Mouse (Mus musculus): ENCODE measurements around the gene Gpc3. TPM values are rescaled to one million over a fixed set of nuclear protein-coding genes. Genes with fewer than 3 reads are reported as not detected.
A peak's percentile ranks its signal among the peaks of the same experiment; 100 is the strongest.

The Gpc3 gene
- polyA plus RNA-seq, 1 experiment from 2014 or later = 271 TPM

- WGBS = 17% methylated on average over 3 of the region's 3 CpGs
- Histone ChIP-seq H3K4me1 (replicated peaks) (peaks cover 24% of the 10 kb centered on the region), H3K27ac (no peak overlapping the region), H3K4me3 (no peak overlapping the region), H3K36me3 (no peaks in the 10 kb centered on the region), H3K27me3 (ENCODE audit: insufficient read depth, poor library complexity, severe bottlenecking) (no peaks in the 10 kb centered on the region; the same call in 1 of the 2 replicates), H3K9me3 (no peaks in the 10 kb centered on the region)
- peak; percentile 27 for DNase-seq (ENCODE audit: low spot score)
Observed at GRCm38 (mm10) chrX:52448496-52448895, 165.3 kb downstream of the Gpc3 start.

GRCm38 (mm10) chrX:52446530-52446929 is 167.2 kb downstream of the Gpc3 start:
- no peak overlapping the region for H3K4me3 ChIP-seq
- no peak for DNase-seq (ENCODE audit: low spot score)
- 68% methylated on average over 3 of the region's 3 CpGs for WGBS

GRCm38 (mm10) chrX:52444977-52445376 is 168.8 kb downstream of the Gpc3 start:
- Histone ChIP-seq H3K4me3 (no peak overlapping the region), H3K9me3 (no peaks in the 10 kb centered on the region), H3K4me1 (replicated peaks) (peaks cover 14% of the 10 kb centered on the region), H3K27ac (no peak overlapping the region), H3K36me3 (no peaks in the 10 kb centered on the region), H3K27me3 (ENCODE audit: insufficient read depth, poor library complexity, severe bottlenecking) (no peaks in the 10 kb centered on the region; the same call in 1 of the 2 replicates)
- DNase-seq (ENCODE audit: low spot score) = no peak
- WGBS = 73% methylated on average over 2 of the region's 2 CpGs

More at GRCm38 (mm10) chrX:52446530-52446929, 167.2 kb downstream of the Gpc3 start:
- Histone ChIP-seq H3K9me3 (no peaks in the 10 kb centered on the region), H3K27me3 (ENCODE audit: insufficient read depth, poor library complexity, severe bottlenecking) (no peaks in the 10 kb centered on the region; the same call in 1 of the 2 replicates), H3K27ac (no peak overlapping the region), H3K36me3 (no peaks in the 10 kb centered on the region), H3K4me1 (replicated peaks) (peaks cover 17% of the 10 kb centered on the region)

DNA sequence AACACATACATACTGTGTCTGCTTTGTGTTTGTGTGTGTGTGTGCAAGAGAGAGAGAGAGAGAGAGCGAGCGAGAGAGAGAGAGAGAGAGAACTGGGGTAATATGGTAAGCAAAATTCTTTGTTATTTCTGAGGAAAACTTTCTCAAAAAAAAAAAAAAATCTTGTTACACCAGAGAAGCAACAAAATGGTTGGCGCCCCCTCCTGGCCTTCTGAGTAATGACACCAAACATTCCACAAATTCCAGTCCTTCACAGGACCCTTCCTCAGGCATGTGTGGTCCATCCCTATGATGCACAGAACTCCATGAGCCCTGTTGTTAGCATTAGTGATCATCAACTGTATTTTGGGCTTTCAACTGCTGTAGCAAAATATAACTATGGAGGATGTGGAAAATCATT is 172.0 kb downstream of the Gpc3 start:
- H3K27me3 ChIP-seq (ENCODE audit: insufficient read depth, poor library complexity, severe bottlenecking) = no peaks in the 10 kb centered on the region
- no peak overlapping the region for H3K4me3 ChIP-seq
- no peak for DNase-seq (ENCODE audit: low spot score)
- WGBS = 63% methylated on average over 3 of the region's 3 CpGs
- no peaks in the 10 kb centered on the region for H3K36me3 ChIP-seq
- no peaks in the 10 kb centered on the region for H3K4me1 ChIP-seq (replicated peaks)
- H3K9me3 ChIP-seq = no peaks in the 10 kb centered on the region
- no peak overlapping the region for H3K27ac ChIP-seq

DNA sequence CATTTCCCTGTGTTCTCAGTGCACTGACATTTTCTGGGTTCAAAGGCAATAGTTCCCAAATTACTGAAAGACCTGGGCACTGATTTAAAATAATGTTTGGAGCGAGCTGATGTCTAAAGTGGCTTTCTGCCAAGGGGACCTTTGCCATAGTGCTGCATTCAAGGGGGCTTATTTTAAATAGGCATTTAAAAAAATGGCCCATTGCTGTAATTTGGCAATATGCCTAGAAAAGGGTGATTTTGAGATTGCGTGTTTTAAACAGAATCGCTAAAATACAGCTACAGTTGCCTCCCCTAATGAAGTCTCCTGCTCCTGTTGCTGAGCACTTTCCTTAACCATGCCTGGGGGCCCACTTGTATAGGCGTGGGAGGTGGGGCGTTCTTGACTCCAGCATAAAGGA is 174.3 kb downstream of the Gpc3 start:
- no peak for DNase-seq (ENCODE audit: low spot score)
- H3K9me3 ChIP-seq = no peaks in the 10 kb centered on the region
- no peak overlapping the region for H3K4me3 ChIP-seq
- H3K4me1 ChIP-seq (replicated peaks) = no peaks in the 10 kb centered on the region
- no peaks in the 10 kb centered on the region for H3K36me3 ChIP-seq
- no peak overlapping the region for H3K27ac ChIP-seq
- WGBS = 88% methylated on average over 5 of the region's 5 CpGs
- no peaks in the 10 kb centered on the region for H3K27me3 ChIP-seq (ENCODE audit: insufficient read depth, poor library complexity, severe bottlenecking)

DNA sequence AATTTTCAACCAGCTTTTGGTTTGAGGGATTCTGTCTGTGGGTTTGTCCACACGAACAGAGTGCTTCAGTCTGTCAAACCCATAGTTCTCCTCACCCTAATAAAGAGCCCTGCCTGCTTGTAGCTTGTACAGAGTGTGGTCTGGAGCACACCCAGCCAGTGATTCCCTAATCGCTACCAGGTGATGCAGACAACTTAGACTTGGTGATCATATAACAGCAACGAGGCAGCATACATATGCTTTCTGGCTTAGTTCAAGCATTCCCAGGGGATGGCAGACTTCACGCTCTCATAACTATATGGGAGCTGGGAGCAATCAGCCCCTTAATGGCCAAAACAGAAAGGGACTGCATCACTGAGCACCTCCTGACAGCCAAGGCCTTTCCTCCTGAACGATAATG is 188.1 kb downstream of the Gpc3 start:
- Histone ChIP-seq H3K4me1 (replicated peaks) (no peaks in the 10 kb centered on the region), H3K9me3 (no peaks in the 10 kb centered on the region), H3K36me3 (no peaks in the 10 kb centered on the region), H3K27ac (no peak overlapping the region), H3K27me3 (ENCODE audit: insufficient read depth, poor library complexity, severe bottlenecking) (no peaks in the 10 kb centered on the region), H3K4me3 (no peak overlapping the region)
- DNase-seq (ENCODE audit: low spot score) = no peak
- 82% methylated on average over 5 of the region's 5 CpGs for WGBS

DNA sequence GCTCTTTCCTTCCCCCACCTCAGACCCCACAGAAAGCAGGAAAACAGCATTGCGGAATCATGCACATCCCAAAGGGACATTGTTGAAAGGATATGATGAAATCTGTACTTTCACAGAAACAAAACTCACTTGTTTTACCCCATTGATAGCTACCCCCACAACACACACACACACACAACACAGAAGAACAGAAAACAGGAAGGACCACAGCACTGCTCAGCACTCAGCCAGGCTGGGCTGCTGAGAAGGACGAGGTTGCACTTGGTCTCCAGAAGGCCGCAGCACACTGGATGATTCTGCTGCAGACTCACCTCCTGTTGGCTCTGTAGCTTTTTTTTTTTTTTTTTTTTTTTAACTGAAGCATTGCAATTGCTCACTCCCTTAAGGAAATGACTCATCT is 193.9 kb downstream of the Gpc3 start:
- H3K36me3 ChIP-seq = no peaks in the 10 kb centered on the region
- no peak overlapping the region for H3K4me3 ChIP-seq
- no peak for DNase-seq (ENCODE audit: low spot score)
- WGBS = 88% methylated on average over 3 of the region's 3 CpGs
- no peak overlapping the region for H3K27ac ChIP-seq
- H3K9me3 ChIP-seq = no peaks in the 10 kb centered on the region
- H3K4me1 ChIP-seq (replicated peaks) = no peaks in the 10 kb centered on the region
- H3K27me3 ChIP-seq (ENCODE audit: insufficient read depth, poor library complexity, severe bottlenecking) = no peaks in the 10 kb centered on the region

- 85% methylated on average over 3 of the region's 3 CpGs for WGBS
- Histone ChIP-seq H3K27ac (no peak overlapping the region), H3K27me3 (ENCODE audit: insufficient read depth, poor library complexity, severe bottlenecking) (no peaks in the 10 kb centered on the region), H3K4me3 (no peak overlapping the region), H3K36me3 (no peaks in the 10 kb centered on the region), H3K4me1 (replicated peaks) (no peaks in the 10 kb centered on the region), H3K9me3 (no peaks in the 10 kb centered on the region)
- DNase-seq (ENCODE audit: low spot score) = no peak
Observed at GRCm38 (mm10) chrX:52412936-52413335, 200.8 kb downstream of the Gpc3 start.

DNA sequence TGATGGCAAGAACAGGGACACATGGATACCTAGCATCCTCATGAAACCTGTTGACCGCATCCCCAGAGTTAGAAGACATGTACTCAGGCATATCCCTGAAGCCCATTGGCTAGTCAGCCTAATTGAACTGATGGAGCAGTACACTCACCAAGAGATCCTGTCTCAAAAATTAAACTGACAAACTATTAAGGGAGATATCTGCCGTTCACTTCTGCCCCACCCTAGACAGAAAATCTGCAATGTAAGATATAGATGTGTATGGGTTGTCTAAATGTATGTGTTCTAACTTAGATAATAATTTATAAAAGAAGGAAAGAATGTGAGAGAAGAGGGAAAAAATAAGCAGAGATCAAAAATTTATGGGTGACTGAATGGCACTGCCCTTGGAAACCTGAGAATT is 212.6 kb downstream of the Gpc3 start:
- no peaks in the 10 kb centered on the region for H3K4me1 ChIP-seq (replicated peaks)
- no peak for DNase-seq (ENCODE audit: low spot score)
- H3K4me3 ChIP-seq = no peak overlapping the region
- no peak overlapping the region for H3K27ac ChIP-seq
- 98% methylated on average over 2 of the region's 2 CpGs for WGBS
- H3K36me3 ChIP-seq = no peaks in the 10 kb centered on the region
- H3K9me3 ChIP-seq = no peaks in the 10 kb centered on the region
- no peaks in the 10 kb centered on the region for H3K27me3 ChIP-seq (ENCODE audit: insufficient read depth, poor library complexity, severe bottlenecking)

GRCm38 (mm10) chrX:52375129-52375528 is 238.6 kb downstream of the Gpc3 start:
- DNase-seq (ENCODE audit: low spot score) = no peak
- Histone ChIP-seq H3K4me1 (replicated peaks) (no peaks in the 10 kb centered on the region), H3K4me3 (no peak overlapping the region), H3K9me3 (no peaks in the 10 kb centered on the region), H3K27me3 (ENCODE audit: insufficient read depth, poor library complexity, severe bottlenecking) (peaks cover 3% of the 10 kb centered on the region; the same call in 1 of the 2 replicates), H3K27ac (no peak overlapping the region), H3K36me3 (no peaks in the 10 kb centered on the region)
- 60% methylated on average over 3 of the region's 3 CpGs for WGBS

DNA sequence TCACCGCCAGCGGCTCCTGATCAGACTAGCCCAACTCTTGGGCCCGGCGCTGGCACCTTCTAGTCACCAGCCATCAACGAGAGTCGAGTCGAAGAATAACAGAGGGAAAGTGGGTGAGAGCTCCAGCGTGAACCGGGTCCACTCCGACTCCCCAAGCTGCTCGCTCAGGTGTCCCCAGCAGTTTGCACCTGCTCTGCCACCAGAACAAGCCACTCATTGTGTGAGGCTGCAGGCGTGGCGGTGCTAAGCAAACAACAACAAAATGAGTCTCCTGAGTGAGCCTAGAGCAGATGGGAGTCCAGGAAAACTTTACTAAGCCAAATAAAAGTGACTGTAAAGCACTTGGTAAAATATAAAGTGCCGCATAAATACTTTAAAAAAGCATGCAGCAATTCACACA is 239.5 kb downstream of the Gpc3 start:
- Histone ChIP-seq H3K4me3 (no peak overlapping the region), H3K4me1 (replicated peaks) (peaks cover 7% of the 10 kb centered on the region), H3K9me3 (no peaks in the 10 kb centered on the region), H3K27me3 (ENCODE audit: insufficient read depth, poor library complexity, severe bottlenecking) (peaks cover 3% of the 10 kb centered on the region; the same call in 1 of the 2 replicates), H3K36me3 (no peaks in the 10 kb centered on the region), H3K27ac (no peak overlapping the region)
- WGBS = 85% methylated on average over 14 of the region's 14 CpGs
- no peak for DNase-seq (ENCODE audit: low spot score)

- Histone ChIP-seq H3K9me3 (no peaks in the 10 kb centered on the region), H3K4me1 (replicated peaks) (peaks cover 8% of the 10 kb centered on the region), H3K36me3 (no peaks in the 10 kb centered on the region), H3K27ac (no peak overlapping the region), H3K27me3 (ENCODE audit: insufficient read depth, poor library complexity, severe bottlenecking) (peaks cover 5% of the 10 kb centered on the region), H3K4me3 (no peak overlapping the region)
- WGBS = 82% methylated on average over 5 of the region's 5 CpGs
- no peak for DNase-seq (ENCODE audit: low spot score)
Observed at GRCm38 (mm10) chrX:52372436-52372835, 241.3 kb downstream of the Gpc3 start.

DNA sequence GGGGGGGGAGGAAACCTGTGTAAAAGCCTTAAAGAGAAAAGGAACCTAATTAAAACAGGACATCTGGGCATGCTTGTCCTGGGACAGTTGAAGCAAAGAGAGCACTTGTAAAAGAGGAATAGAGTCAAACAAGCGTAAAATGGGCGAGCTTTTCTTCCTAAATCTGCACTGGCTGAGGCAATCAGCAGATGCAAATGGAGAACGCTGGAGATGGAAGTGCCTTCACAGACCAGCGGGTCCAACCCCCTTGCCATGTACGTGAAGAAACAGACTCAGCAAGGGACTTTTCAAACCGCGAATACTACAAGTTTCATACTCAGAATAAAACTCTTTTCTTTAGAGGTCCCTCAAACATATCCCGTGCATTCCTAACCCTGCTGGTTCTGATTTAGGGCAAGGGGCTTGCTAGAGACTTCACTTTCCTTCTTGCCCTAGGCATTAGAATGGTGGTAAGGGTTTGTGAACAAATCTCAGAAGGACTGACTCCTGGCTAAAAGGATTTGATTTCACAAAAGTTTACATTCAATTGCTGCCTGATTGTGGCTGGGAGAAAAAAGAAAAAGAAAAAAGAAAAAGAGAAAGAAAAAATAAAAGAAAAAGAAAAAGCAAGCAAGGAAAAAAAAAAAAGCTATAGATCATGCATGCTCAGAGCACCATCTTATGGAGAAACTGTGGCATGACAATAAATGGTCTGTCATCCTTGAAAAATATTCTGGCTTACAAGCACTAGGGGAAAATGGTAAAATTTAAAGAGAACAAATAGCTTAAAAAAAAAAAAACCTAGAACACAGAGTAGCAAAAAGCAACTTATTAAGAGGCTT is 243.6 kb downstream of the Gpc3 start:
- H3K27me3 ChIP-seq (ENCODE audit: insufficient read depth, poor library complexity, severe bottlenecking) = peaks cover 6% of the 10 kb centered on the region
- 0 out of 2 replicates have a peak overlapping the region, but pooled peaks have one; percentile 13 for H3K4me3 ChIP-seq
- WGBS = 31% methylated on average over 8 of the region's 8 CpGs

More for the DNA sequence above, 243.6 kb downstream of the Gpc3 start:
- H3K4me1 ChIP-seq (replicated peaks) = peaks cover 8% of the 10 kb centered on the region
- no peak overlapping the region for H3K27ac ChIP-seq
- peak; percentile 21 for DNase-seq (ENCODE audit: low spot score)
- H3K9me3 ChIP-seq = no peaks in the 10 kb centered on the region
- H3K36me3 ChIP-seq = no peaks in the 10 kb centered on the region
